Mouse (Mus musculus) adrenal gland, postnatal 0 days (tissue): Measurements from ENCODE around the gene Myh8. TPM values are rescaled to one million over a fixed set of nuclear protein-coding genes. Genes with fewer than 3 reads are reported as not detected.

Experiments
- polyA plus RNA-seq: library from polyadenylated mRNA; unstranded; fragments of >200 nt; fragmentation: Nextera tagmentation; extraction: Ambion mirVana; gene quantifications from 2 replicates; pipeline ENCODE4 v1.2.1, GENCODE M21; 2015

The Myh8 gene
- polyA plus RNA-seq = 1.9 and 13.3 TPM in 2 replicates

DNA sequence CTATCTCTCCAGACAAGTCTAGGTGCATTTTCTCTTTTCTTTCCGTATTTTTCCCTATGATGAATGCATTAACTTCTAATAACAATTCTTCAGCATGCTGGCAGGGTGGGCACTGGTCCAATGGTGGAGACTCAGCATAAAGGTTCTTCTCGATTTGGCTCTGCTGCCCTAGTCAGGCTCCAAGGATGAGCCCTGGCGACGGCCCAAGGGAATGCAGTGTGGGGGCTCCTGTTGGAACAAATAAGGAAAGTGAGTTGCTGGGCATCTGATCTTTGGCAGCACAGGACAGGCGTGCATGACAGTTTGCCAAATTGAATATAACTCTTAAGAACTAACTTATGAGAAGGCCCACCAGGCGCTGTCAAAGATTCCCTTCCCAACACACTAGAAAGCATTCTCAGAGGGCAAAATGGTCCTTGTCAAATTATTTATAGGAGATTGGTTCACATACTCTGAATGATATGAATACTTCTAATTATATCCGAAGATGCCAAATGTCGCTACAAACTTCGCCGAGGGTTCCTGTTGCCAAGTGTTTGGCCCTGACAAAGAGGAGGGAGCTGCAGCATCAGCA is at the start of gene Myh8:
TSS of gene Myh8 (plus strand) at position 524 of the 574 bp plus-strand sequence.

DNA sequence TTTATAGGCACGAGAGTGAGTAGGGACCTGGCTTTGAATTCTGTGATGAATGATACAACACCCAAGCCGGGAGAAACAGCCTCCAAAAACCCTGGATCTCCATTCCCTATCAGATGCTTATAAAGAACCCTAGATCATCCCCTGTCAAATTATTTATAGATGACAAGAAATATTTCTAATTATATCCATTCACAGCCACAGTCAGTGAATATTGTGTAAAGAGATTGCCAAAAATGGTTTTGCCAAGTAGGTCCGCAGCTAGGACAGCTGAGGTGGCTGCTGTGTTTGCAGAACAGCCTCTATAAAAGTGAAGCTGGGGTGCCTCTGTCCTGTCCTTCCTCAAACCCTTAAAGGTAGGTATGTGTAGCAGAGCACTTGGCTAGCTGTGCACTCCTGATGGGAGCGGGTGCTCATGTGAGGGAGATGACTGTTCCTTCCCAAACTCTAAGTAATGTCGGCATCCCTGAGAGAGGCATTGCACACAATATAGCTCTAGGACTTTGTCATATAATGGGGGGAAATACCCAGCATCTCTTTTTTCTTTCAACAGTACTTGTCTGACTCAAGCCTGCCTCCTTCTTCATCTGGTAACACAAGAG is 39.3 kb upstream of the Myh8 start, which contains the start of gene Myh4:
TSS of gene Myh4 (plus strand) at position 549 of the 599 bp plus-strand sequence.

DNA sequence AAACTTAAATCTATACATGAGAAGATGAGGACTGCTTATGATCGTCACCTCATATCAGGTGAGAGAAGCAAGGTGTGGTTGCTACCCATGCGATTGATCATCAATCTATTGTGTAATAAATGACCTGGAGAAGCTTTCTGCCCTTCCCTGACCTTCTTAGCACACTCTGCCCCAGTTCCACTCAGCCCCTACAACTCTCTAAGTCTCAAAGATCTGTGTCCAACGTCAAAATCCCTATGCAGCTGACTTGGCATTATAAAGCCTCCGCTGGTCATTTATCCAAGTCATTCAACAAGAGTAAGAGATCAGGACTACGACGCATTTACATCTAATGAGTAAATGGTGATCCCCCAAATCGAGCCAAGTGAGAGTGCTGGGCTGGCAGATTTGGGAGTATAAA is 44.4 kb downstream of the Myh8 start, which contains the start of gene Myh13:
TSS of gene Myh13 (plus strand) at position 301 of the 400 bp plus-strand sequence.

Other genes starting within 250 kb of the Myh8 start
- gene Adprm, start 224.5 kb upstream of the Myh8 start, polyA plus RNA-seq = 29.0 and 37.4 TPM in 2 replicates
- gene Sco1, start 224.5 kb upstream of the Myh8 start, polyA plus RNA-seq = 9.6 and 15.8 TPM in 2 replicates
- 0.32 and 6.3 TPM in 2 replicates for gene Myh3, start 198.8 kb upstream of the Myh8 start, polyA plus RNA-seq
- 0.09 and 0.94 TPM in 2 replicates for gene Myh2, start 106.1 kb upstream of the Myh8 start, polyA plus RNA-seq
- 1.7 TPM in 1 of 2 replicates, not detected in the other for gene Myh1, start 77.1 kb upstream of the Myh8 start, polyA plus RNA-seq
- 0.03 TPM in 1 of 2 replicates, not detected in the other for gene Myh4, start 39.1 kb upstream of the Myh8 start, polyA plus RNA-seq
- gene Myh13, start 44.5 kb downstream of the Myh8 start, polyA plus RNA-seq = not detected in 2 replicates
- gene Gas7, start 178.3 kb downstream of the Myh8 start, polyA plus RNA-seq = 16.9 and 23.9 TPM in 2 replicates